ENCODE assay signal across 21 mouse cellular contexts in the genomic region with DNA sequence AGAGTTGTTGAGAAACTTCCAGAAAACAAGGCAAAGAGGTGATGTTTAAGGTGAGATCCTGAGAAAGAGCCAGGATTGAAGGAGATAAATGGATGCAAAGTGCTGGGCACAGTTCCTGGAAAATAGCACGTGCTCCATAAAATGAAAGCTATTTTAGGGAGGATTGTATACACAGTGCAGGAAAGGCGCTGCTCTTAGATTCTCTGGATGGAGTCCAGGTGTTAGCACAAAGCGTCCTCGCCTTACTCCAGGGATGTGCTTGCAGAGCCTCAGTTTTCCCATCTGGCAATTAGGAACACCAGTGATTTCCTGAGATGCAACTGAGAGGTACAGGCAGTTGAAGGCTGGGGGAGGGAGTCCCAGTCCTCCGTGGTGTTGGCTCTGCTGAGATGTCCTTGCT. TPM values are rescaled to one million over a fixed set of nuclear protein-coding genes. Genes with fewer than 3 reads are reported as not detected.
A peak's percentile ranks its signal among the peaks of the same experiment; 100 is the strongest.
DNase-seq lines count a peak whose midpoint lies in the region; ATAC-seq and TF ChIP-seq lines count a peak whose summit lies in the region.
"Had no signal": no experiment of that assay in that cellular context is flagged by ENCODE, and none has a peak within 500 bp of the region (broad histone marks: within the 10 kb centered on the region; RNA-seq: fewer than 3 reads in every experiment).

No protein-coding gene starts in this region.

- no peak overlapping the region for H3K27ac ChIP-seq in embryonic facial prominence, embryonic 14.5 days (replicated peaks; ENCODE audit: low read depth, low read length)
- no peak overlapping the region for H3K27ac ChIP-seq in embryonic facial prominence, embryonic 10.5 days (replicated peaks)
- no peak overlapping the region for H3K27ac ChIP-seq in limb, embryonic 14.5 days (replicated peaks; ENCODE audit: low read depth, low read length)
- no peak overlapping the region for H3K27ac ChIP-seq in limb, embryonic 10.5 days
- peak overlapping the region; percentile 59; the same call in 1 of the 2 replicates for H3K27ac ChIP-seq in lung, embryonic 15.5 days
- H3K27ac ChIP-seq in stomach, embryonic 14.5 days (ENCODE audit: low read length): no peak overlapping the region
- no peak overlapping the region for H3K27ac ChIP-seq in hindbrain, embryonic 10.5 days
- H3K27ac ChIP-seq: forebrain, embryonic 13.5 days; heart, embryonic 13.5 days; hindbrain, embryonic 15.5 days; liver, embryonic 15.5 days had no signal

- no peak overlapping the region for H3K4me2 ChIP-seq in embryonic facial prominence, embryonic 14.5 days (ENCODE audit: low read depth, low read length)
- H3K4me2 ChIP-seq in limb, embryonic 14.5 days (replicated peaks; ENCODE audit: low read depth, low read length, severe bottlenecking): no peak overlapping the region
- no peak overlapping the region for H3K4me2 ChIP-seq in lung, embryonic 15.5 days
- H3K4me2 ChIP-seq in stomach, embryonic 14.5 days (replicated peaks; ENCODE audit: low read depth, low read length): no peak overlapping the region
- H3K4me2 ChIP-seq: forebrain, embryonic 13.5 days; heart, embryonic 13.5 days; hindbrain, embryonic 15.5 days; limb, embryonic 15.5 days; liver, embryonic 15.5 days had no signal

- no peak for TF ChIP-seq POLR2A in limb, embryonic 14.5 days (IDR thresholded peaks at IDR 0.05; ENCODE audit: borderline replicate concordance, extremely low read depth, insufficient read depth, insufficient read length)

- 0 out of 2 replicates have a peak, but pooled peaks cover 4% of the 10 kb centered on the region for H3K27me3 ChIP-seq in embryonic facial prominence, embryonic 14.5 days (replicated peaks; ENCODE audit: control insufficient read depth, insufficient read depth, low read length)
- peaks cover 41% of the 10 kb centered on the region for H3K27me3 ChIP-seq in embryonic facial prominence, embryonic 10.5 days (replicated peaks; ENCODE audit: low read depth, poor library complexity, severe bottlenecking)
- H3K27me3 ChIP-seq in limb, embryonic 14.5 days (ENCODE audit: control insufficient read depth, insufficient read depth, low read length): 0 out of 2 replicates have a peak, but pooled peaks cover 1% of the 10 kb centered on the region
- peaks cover 44% of the 10 kb centered on the region for H3K27me3 ChIP-seq in limb, embryonic 10.5 days (ENCODE audit: low read depth, poor library complexity, severe bottlenecking)
- peaks cover 11% of the 10 kb centered on the region; the same call in 1 of the 2 replicates for H3K27me3 ChIP-seq in lung, embryonic 15.5 days
- peaks cover 2% of the 10 kb centered on the region; the same call in 1 of the 2 replicates for H3K27me3 ChIP-seq in stomach, embryonic 14.5 days (ENCODE audit: control insufficient read depth, insufficient read depth, low read length)
- H3K27me3 ChIP-seq in hindbrain, embryonic 10.5 days (ENCODE audit: insufficient read depth, poor library complexity, severe bottlenecking): peaks cover 45% of the 10 kb centered on the region

- no peak overlapping the region for H3K4me3 ChIP-seq in embryonic facial prominence, embryonic 14.5 days (ENCODE audit: low read depth, low read length)
- H3K4me3 ChIP-seq in embryonic facial prominence, embryonic 10.5 days: no peak overlapping the region
- no peak overlapping the region for H3K4me3 ChIP-seq in limb, embryonic 14.5 days (replicated peaks; ENCODE audit: low read length)
- no peak overlapping the region for H3K4me3 ChIP-seq in limb, embryonic 10.5 days
- no peak overlapping the region for H3K4me3 ChIP-seq in lung, embryonic 15.5 days
- H3K4me3 ChIP-seq in stomach, embryonic 14.5 days (ENCODE audit: low read depth, low read length): no peak overlapping the region
- H3K4me3 ChIP-seq in hindbrain, embryonic 10.5 days: no peak overlapping the region
- H3K4me3 ChIP-seq: forebrain, embryonic 13.5 days; heart, embryonic 13.5 days; hindbrain, embryonic 15.5 days; limb, embryonic 15.5 days; liver, embryonic 15.5 days had no signal

- ATAC-seq in embryonic facial prominence, embryonic 14.5 days (ENCODE audit: low read depth): no peak
- 0 out of 2 replicates have a peak, but pooled peaks have one; percentile 23 for ATAC-seq in limb, embryonic 14.5 days (ENCODE audit: low FRiP score, low read depth)
- no peak for ATAC-seq in lung, embryonic 15.5 days (ENCODE audit: borderline replicate concordance, extremely low read depth, low FRiP score, low TSS enrichment)
- ATAC-seq in stomach, embryonic 14.5 days (ENCODE audit: insufficient number of reproducible peaks, insufficient read depth, low FRiP score, low read depth): peak; percentile 51; the same call in 1 of the 2 replicates
- ATAC-seq: activated CD4-positive, CD25-positive, alpha-beta regulatory T cell, adult 4 months; forebrain, embryonic 13.5 days had no signal

- H3K36me3 ChIP-seq in embryonic facial prominence, embryonic 14.5 days (ENCODE audit: control insufficient read depth, insufficient read depth, low read length): no peaks in the 10 kb centered on the region
- peaks cover 2% of the 10 kb centered on the region; the same call in 1 of the 2 replicates for H3K36me3 ChIP-seq in embryonic facial prominence, embryonic 10.5 days (replicated peaks)
- H3K36me3 ChIP-seq in limb, embryonic 14.5 days (ENCODE audit: control insufficient read depth, insufficient read depth, low read length): 0 out of 2 replicates have a peak, but pooled peaks cover under 1% of the 10 kb centered on the region
- H3K36me3 ChIP-seq in limb, embryonic 10.5 days: 0 out of 2 replicates have a peak, but pooled peaks cover under 1% of the 10 kb centered on the region
- no peaks in the 10 kb centered on the region for H3K36me3 ChIP-seq in lung, embryonic 15.5 days
- H3K36me3 ChIP-seq in stomach, embryonic 14.5 days (ENCODE audit: control insufficient read depth, insufficient read depth, low read length): no peaks in the 10 kb centered on the region; the same call in 1 of the 2 replicates
- H3K36me3 ChIP-seq in hindbrain, embryonic 10.5 days: 0 out of 2 replicates have a peak, but pooled peaks cover under 1% of the 10 kb centered on the region
- H3K36me3 ChIP-seq: hindbrain, embryonic 15.5 days had no signal

- 49% methylated on average over 5 of the region's 5 CpGs for WGBS in embryonic facial prominence, embryonic 14.5 days
- 83% methylated on average over 5 of the region's 5 CpGs for WGBS in embryonic facial prominence, embryonic 10.5 days
- 51% methylated on average over 5 of the region's 5 CpGs for WGBS in limb, embryonic 14.5 days
- WGBS in limb, embryonic 10.5 days: 69% methylated on average over 5 of the region's 5 CpGs
- WGBS in lung, embryonic 15.5 days: 26% methylated on average over 5 of the region's 5 CpGs
- WGBS in stomach, embryonic 14.5 days: 34% methylated on average over 5 of the region's 5 CpGs
- 84% methylated on average over 5 of the region's 5 CpGs for WGBS in hindbrain, embryonic 10.5 days

- peaks cover 7% of the 10 kb centered on the region; the same call in 1 of the 2 replicates for H3K9me3 ChIP-seq in embryonic facial prominence, embryonic 14.5 days (ENCODE audit: control insufficient read depth, low read length)
- H3K9me3 ChIP-seq in embryonic facial prominence, embryonic 10.5 days: peaks cover 11% of the 10 kb centered on the region; the same call in 1 of the 2 replicates
- peaks cover 4% of the 10 kb centered on the region; the same call in 1 of the 2 replicates for H3K9me3 ChIP-seq in limb, embryonic 14.5 days (ENCODE audit: control insufficient read depth, low read length)
- H3K9me3 ChIP-seq in limb, embryonic 10.5 days (replicated peaks): no peaks in the 10 kb centered on the region
- no peaks in the 10 kb centered on the region for H3K9me3 ChIP-seq in lung, embryonic 15.5 days
- H3K9me3 ChIP-seq in stomach, embryonic 14.5 days (ENCODE audit: control insufficient read depth, low read depth, low read length): 0 out of 2 replicates have a peak, but pooled peaks cover 2% of the 10 kb centered on the region
- H3K9me3 ChIP-seq in hindbrain, embryonic 10.5 days: peaks cover 10% of the 10 kb centered on the region; the same call in 1 of the 2 replicates
- H3K9me3 ChIP-seq: heart, embryonic 13.5 days; hindbrain, embryonic 15.5 days; limb, embryonic 15.5 days; liver, embryonic 15.5 days had no signal

- no peak overlapping the region for H3K9ac ChIP-seq in embryonic facial prominence, embryonic 14.5 days (ENCODE audit: low read depth, low read length)
- no peak overlapping the region for H3K9ac ChIP-seq in limb, embryonic 14.5 days (ENCODE audit: low read depth, low read length, severe bottlenecking)
- H3K9ac ChIP-seq in lung, embryonic 15.5 days: no peak overlapping the region
- no peak overlapping the region for H3K9ac ChIP-seq in stomach, embryonic 14.5 days (replicated peaks; ENCODE audit: low read depth, low read length)
- H3K9ac ChIP-seq: forebrain, embryonic 13.5 days; heart, embryonic 13.5 days; hindbrain, embryonic 15.5 days; limb, embryonic 15.5 days; liver, embryonic 15.5 days had no signal

- peak; percentile 79 for DNase-seq in embryonic facial prominence, embryonic 14.5 days (ENCODE audit: low spot score)
- DNase-seq in embryonic facial prominence, embryonic 10.5 days (ENCODE audit: low spot score): no peak
- peak; percentile 65 for DNase-seq in limb, embryonic 14.5 days (ENCODE audit: low spot score)
- DNase-seq in limb, embryonic 10.5 days (ENCODE audit: low spot score): no peak
- no peak for DNase-seq in neural tube, embryonic 10.5 days (ENCODE audit: extremely low spot score, low spot score)
- DNase-seq in hindbrain, embryonic 10.5 days (ENCODE audit: low spot score): no peak
- DNase-seq: adrenal gland, postnatal 10 days; cerebellum, adult 9-11 months; gastrocnemius, postnatal 10 days; heart, adult 11 months; heart, postnatal 36 days; kidney, adult 8-10 months; thymus, postnatal 36 days had no signal

- peaks cover 11% of the 10 kb centered on the region; the same call in 1 of the 2 replicates for H3K4me1 ChIP-seq in embryonic facial prominence, embryonic 14.5 days (ENCODE audit: control insufficient read depth, insufficient read depth, low read length)
- peaks cover 36% of the 10 kb centered on the region for H3K4me1 ChIP-seq in embryonic facial prominence, embryonic 10.5 days
- peaks cover 12% of the 10 kb centered on the region for H3K4me1 ChIP-seq in limb, embryonic 14.5 days (ENCODE audit: control insufficient read depth, insufficient read depth, low read length)
- peaks cover 25% of the 10 kb centered on the region for H3K4me1 ChIP-seq in limb, embryonic 10.5 days
- H3K4me1 ChIP-seq in lung, embryonic 15.5 days: peaks cover 30% of the 10 kb centered on the region
- peaks cover 9% of the 10 kb centered on the region; the same call in 1 of the 2 replicates for H3K4me1 ChIP-seq in stomach, embryonic 14.5 days (ENCODE audit: control insufficient read depth, insufficient read depth, low read length)
- H3K4me1 ChIP-seq in hindbrain, embryonic 10.5 days (replicated peaks): peaks cover 21% of the 10 kb centered on the region

RNA-seq across cellular contexts. Expression of gene Nbl1, which starts 3.4 kb away (rescaled TPM):
- 124 and 133 TPM in 2 replicates for polyA plus RNA-seq in embryonic facial prominence, embryonic 14.5 days (2014; fragmentation: Nextera tagmentation; extraction: Ambion mirVana)
- polyA plus RNA-seq in embryonic facial prominence, embryonic 10.5 days (2016; fragmentation: Nextera tagmentation; extraction: Ambion mirVana): 51.7 and 80.8 TPM in 2 replicates
- 149 and 171 TPM in 2 replicates for polyA plus RNA-seq in limb, embryonic 14.5 days (2012; rRNA removed)
- polyA plus RNA-seq in limb, embryonic 14.5 days (2014; fragmentation: Nextera tagmentation; extraction: Ambion mirVana): 157 and 176 TPM in 2 replicates
- 12.5 and 28.7 TPM in 2 replicates for polyA plus RNA-seq in limb, embryonic 10.5 days (2016; fragmentation: Nextera tagmentation; extraction: Ambion mirVana)
- polyA plus RNA-seq in lung, embryonic 15.5 days (2015; fragmentation: Nextera tagmentation; extraction: Ambion mirVana): 61.2 and 61.4 TPM in 2 replicates
- polyA plus RNA-seq in stomach, embryonic 14.5 days (2014; fragmentation: Nextera tagmentation; extraction: Ambion mirVana): 42.9 and 49.7 TPM in 2 replicates
- 12.3 and 17.2 TPM in 2 replicates for polyA plus RNA-seq in hindbrain, embryonic 10.5 days (2016; fragmentation: Nextera tagmentation; extraction: Ambion mirVana)

RNA-seq across cellular contexts. Expression of gene Htr6, which starts 20.8 kb away (rescaled TPM):
- polyA plus RNA-seq in embryonic facial prominence, embryonic 14.5 days (2014; fragmentation: Nextera tagmentation; extraction: Ambion mirVana): 0.17 TPM in 1 of 2 replicates, not detected in the other
- 0.23 and 0.26 TPM in 2 replicates for polyA plus RNA-seq in embryonic facial prominence, embryonic 10.5 days (2016; fragmentation: Nextera tagmentation; extraction: Ambion mirVana)
- 1.2 and 2.2 TPM in 2 replicates for polyA plus RNA-seq in limb, embryonic 14.5 days (2012; rRNA removed)
- 0.22 and 0.35 TPM in 2 replicates for polyA plus RNA-seq in limb, embryonic 14.5 days (2014; fragmentation: Nextera tagmentation; extraction: Ambion mirVana)
- not detected in 2 replicates for polyA plus RNA-seq in limb, embryonic 10.5 days (2016; fragmentation: Nextera tagmentation; extraction: Ambion mirVana)
- not detected in 2 replicates for polyA plus RNA-seq in lung, embryonic 15.5 days (2015; fragmentation: Nextera tagmentation; extraction: Ambion mirVana)
- not detected in 2 replicates for polyA plus RNA-seq in stomach, embryonic 14.5 days (2014; fragmentation: Nextera tagmentation; extraction: Ambion mirVana)
- 0.08 TPM in 1 of 2 replicates, not detected in the other for polyA plus RNA-seq in hindbrain, embryonic 10.5 days (2016; fragmentation: Nextera tagmentation; extraction: Ambion mirVana)
- polyA plus RNA-seq: activated CD4-positive, CD25-positive, alpha-beta regulatory T cell, adult 4 months; heart, embryonic 13.5 days; liver, embryonic 15.5 days had no signal

RNA-seq across cellular contexts. Expression of gene Minos1, which starts 34.7 kb away (rescaled TPM):
- 468 and 555 TPM in 2 replicates for polyA plus RNA-seq in embryonic facial prominence, embryonic 14.5 days (2014; fragmentation: Nextera tagmentation; extraction: Ambion mirVana)
- 431 and 444 TPM in 2 replicates for polyA plus RNA-seq in embryonic facial prominence, embryonic 10.5 days (2016; fragmentation: Nextera tagmentation; extraction: Ambion mirVana)
- 122 and 178 TPM in 2 replicates for polyA plus RNA-seq in limb, embryonic 14.5 days (2012; rRNA removed)
- polyA plus RNA-seq in limb, embryonic 14.5 days (2014; fragmentation: Nextera tagmentation; extraction: Ambion mirVana): 460 and 510 TPM in 2 replicates
- polyA plus RNA-seq in limb, embryonic 10.5 days (2016; fragmentation: Nextera tagmentation; extraction: Ambion mirVana): 393 and 402 TPM in 2 replicates
- polyA plus RNA-seq in lung, embryonic 15.5 days (2015; fragmentation: Nextera tagmentation; extraction: Ambion mirVana): 517 and 528 TPM in 2 replicates
- polyA plus RNA-seq in stomach, embryonic 14.5 days (2014; fragmentation: Nextera tagmentation; extraction: Ambion mirVana): 477 and 482 TPM in 2 replicates
- polyA plus RNA-seq in hindbrain, embryonic 10.5 days (2016; fragmentation: Nextera tagmentation; extraction: Ambion mirVana): 377 and 428 TPM in 2 replicates

Comparison
In these comparisons a context has a peak if more than half of its experiments do, and no peak if none do; other contexts are left out.
1. DNase-seq: peak in embryonic facial prominence, embryonic 14.5 days (single experiment) and limb, embryonic 14.5 days (single experiment); none in embryonic facial prominence, embryonic 10.5 days (single experiment), limb, embryonic 10.5 days (single experiment), neural tube, embryonic 10.5 days (single experiment) and hindbrain, embryonic 10.5 days (single experiment).
2. ATAC-seq: peak in limb, embryonic 14.5 days (single experiment) and stomach, embryonic 14.5 days (single experiment); none in embryonic facial prominence, embryonic 14.5 days (single experiment) and lung, embryonic 15.5 days (single experiment).